Mouse (Mus musculus): Measurements from ENCODE around the gene Ranbp3. TPM values are rescaled to one million over a fixed set of nuclear protein-coding genes. Genes with fewer than 3 reads are reported as not detected.

The Ranbp3 gene
- total and polyA plus RNA-seq, 3 experiments, result 77.9 to 86.0 (median 79.5) TPM

DNA sequence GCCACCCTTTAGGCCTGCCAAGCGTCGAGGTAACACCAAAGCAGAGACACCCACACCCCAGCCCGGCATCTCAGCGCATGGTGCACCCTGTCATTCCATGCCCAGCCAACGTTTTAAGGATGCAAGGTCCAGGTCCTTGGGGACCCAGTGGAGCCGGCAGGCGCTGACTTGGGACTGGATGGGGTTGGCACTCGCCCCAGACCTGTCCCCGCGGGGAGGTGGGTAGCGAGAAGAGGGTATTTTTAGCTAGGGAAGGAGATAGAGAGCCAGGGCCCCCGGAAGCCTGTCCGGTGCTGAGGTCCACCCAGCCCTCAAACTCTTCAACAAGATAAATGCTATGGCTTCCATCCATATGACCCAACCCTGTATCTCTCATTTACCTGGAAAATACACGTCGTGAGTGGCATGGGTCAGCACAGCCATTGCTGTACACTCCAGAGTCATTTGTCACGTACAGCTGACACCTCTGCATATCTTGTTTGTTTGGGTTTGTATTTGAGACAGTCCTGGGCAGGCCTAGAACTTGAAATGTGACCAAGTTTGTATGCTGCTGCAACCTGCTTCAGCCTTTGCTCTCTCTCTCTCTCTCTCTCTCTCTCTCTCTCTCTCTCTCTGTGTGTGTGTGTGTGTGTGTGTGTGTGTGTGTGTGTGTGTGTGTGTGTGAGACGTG is 67.2 kb downstream of the Ranbp3 start:
- TF ChIP-seq ZKSCAN1 (IDR thresholded peaks at IDR 0.05; ENCODE audit: borderline replicate concordance, low read depth, low read length), result no peak
- TF ChIP-seq JUN (IDR thresholded peaks at IDR 0.05; ENCODE audit: insufficient read depth, low read depth, low read length), result no peak
- TF ChIP-seq E2F4 (IDR thresholded peaks at IDR 0.05; ENCODE audit: insufficient replicate concordance, low read depth, low read length), result no peak
- no peak for TF ChIP-seq USF2 (conservative IDR thresholded peaks at IDR 0.05; ENCODE audit: low read depth, low read length)
- no peak for TF ChIP-seq ZC3H11A (IDR thresholded peaks at IDR 0.05; ENCODE audit: low read depth, low read length)
- Histone ChIP-seq H3K4me3 (replicated peaks in 1 of 3; ENCODE audit: low read depth in 2 of 3, low read length in 2 of 3, poor library complexity in 1 of 3) (no peak overlapping the region), H3K4me2 (ENCODE audit: insufficient read depth, low read depth, poor library complexity, severe bottlenecking) (no peak overlapping the region), H3K27me3 (replicated peaks) (peaks cover 79% of the 10 kb centered on the region), H3K9ac (ENCODE audit: insufficient read depth, low read depth) (no peak overlapping the region), H3K4me1 (ENCODE audit: control insufficient read depth in 1 of 2, insufficient read depth in 2 of 2) (0 out of 4 replicates have a peak, but pooled peaks cover 0 to 2% of the 10 kb centered on the region in 2 experiments), H3K27ac (ENCODE audit: insufficient read depth, low read depth) (no peak overlapping the region), H3K36me3 (replicated peaks in 1 of 2; ENCODE audit: control insufficient read depth in 1 of 2, insufficient read depth in 1 of 2, low read length in 1 of 2) (no peaks in the 10 kb centered on the region), H3K79me2 (replicated peaks; ENCODE audit: control insufficient read depth, extremely low read depth, insufficient read depth, poor library complexity, severe bottlenecking) (no peaks in the 10 kb centered on the region), H3K9me3 (replicated peaks; ENCODE audit: low read length) (peaks cover 4% of the 10 kb centered on the region)
- dilution Hi-C loops (cut with MboI; ENCODE audit: extremely low pct_ligation_motif_present, extremely low pct_unique_long_range_greater_than_20kb, low sequenced_read_pairs) (no loop called here), in situ Hi-C loops (cut with MboI; ENCODE audit: low pct_ligation_motif_present, low pct_unique_long_range_greater_than_20kb, low sequenced_read_pairs) (no loop called here)
- no peak for DNase-seq (ENCODE audit: extremely low read depth)

DNA sequence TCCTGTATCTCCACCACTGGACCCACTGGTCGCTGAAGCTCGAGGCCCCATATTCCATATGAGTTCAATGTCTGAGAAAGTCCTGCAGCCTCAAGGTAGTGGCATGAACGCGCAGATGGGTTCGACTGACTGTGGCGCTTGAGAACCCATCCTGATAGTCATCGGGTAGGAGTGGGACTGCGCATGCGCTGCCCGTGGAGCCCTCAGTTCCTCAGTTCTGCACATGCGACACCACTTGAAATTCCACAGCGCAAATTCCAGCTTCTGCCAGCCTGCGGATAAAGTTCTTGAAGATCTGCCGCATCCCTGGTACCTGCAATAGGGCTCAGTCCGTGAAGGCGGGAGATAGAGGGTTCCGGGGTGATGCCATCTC is 67.7 kb downstream of the Ranbp3 start:
- Histone ChIP-seq H3K4me3 (replicated peaks in 1 of 3; ENCODE audit: low read depth in 2 of 3, low read length in 2 of 3, poor library complexity in 1 of 3) (no peak overlapping the region), H3K9ac (ENCODE audit: insufficient read depth, low read depth) (no peak overlapping the region), H3K36me3 (replicated peaks in 1 of 2; ENCODE audit: control insufficient read depth in 1 of 2, insufficient read depth in 1 of 2, low read length in 1 of 2) (no peaks in the 10 kb centered on the region), H3K27me3 (replicated peaks) (peaks cover 77% of the 10 kb centered on the region), H3K4me1 (ENCODE audit: control insufficient read depth in 1 of 2, insufficient read depth in 2 of 2) (0 out of 4 replicates have a peak, but pooled peaks cover 0 to 2% of the 10 kb centered on the region in 2 experiments), H3K4me2 (ENCODE audit: insufficient read depth, low read depth, poor library complexity, severe bottlenecking) (no peak overlapping the region), H3K79me2 (replicated peaks; ENCODE audit: control insufficient read depth, extremely low read depth, insufficient read depth, poor library complexity, severe bottlenecking) (no peaks in the 10 kb centered on the region), H3K27ac (ENCODE audit: insufficient read depth, low read depth) (no peak overlapping the region), H3K9me3 (replicated peaks; ENCODE audit: low read length) (peaks cover 4% of the 10 kb centered on the region)
- TF ChIP-seq NELFE (IDR thresholded peaks at IDR 0.05; ENCODE audit: low read depth, low read length), result no peak
- no peak for TF ChIP-seq ELF1 (IDR thresholded peaks at IDR 0.05; ENCODE audit: low read depth, low read length)
- no peak for TF ChIP-seq KAT2A (IDR thresholded peaks at IDR 0.05; ENCODE audit: insufficient replicate concordance, low read length)
- TF ChIP-seq POLR2A (IDR thresholded peaks at IDR 0.05; ENCODE audit: low read depth, low read length), result no peak
- no peak for TF ChIP-seq EP300 (IDR thresholded peaks at IDR 0.05; ENCODE audit: low read length)
- no peak for TF ChIP-seq HCFC1 (IDR thresholded peaks at IDR 0.05; ENCODE audit: low read depth, low read length)
- no peak for TF ChIP-seq RCOR1 (conservative IDR thresholded peaks at IDR 0.05; ENCODE audit: low read depth, low read length)
- TF ChIP-seq USF1 (IDR thresholded peaks at IDR 0.05; ENCODE audit: low read depth, low read length), result no peak
- TF ChIP-seq JUN (IDR thresholded peaks at IDR 0.05; ENCODE audit: insufficient read depth, low read depth, low read length), result no peak
- no peak for TF ChIP-seq ZC3H11A (IDR thresholded peaks at IDR 0.05; ENCODE audit: low read depth, low read length)
- no peak for TF ChIP-seq MEF2A (IDR thresholded peaks at IDR 0.05; ENCODE audit: borderline replicate concordance, low read depth, low read length)
- TF ChIP-seq E2F4 (IDR thresholded peaks at IDR 0.05; ENCODE audit: insufficient replicate concordance, low read depth, low read length), result no peak
- DNase-seq (ENCODE audit: extremely low read depth), result no peak
- in situ Hi-C loops (cut with MboI; ENCODE audit: low pct_ligation_motif_present, low pct_unique_long_range_greater_than_20kb, low sequenced_read_pairs) (no loop called here), dilution Hi-C loops (cut with MboI; ENCODE audit: extremely low pct_ligation_motif_present, extremely low pct_unique_long_range_greater_than_20kb, low sequenced_read_pairs) (no loop called here)

Data from CH12.LX (cell line).